Mouse (Mus musculus) testis, adult 2 months (tissue): ENCODE data around the gene Calr3. TPM values are rescaled to one million over a fixed set of nuclear protein-coding genes. Genes with fewer than 3 reads are reported as not detected.

ENCODE experiments used
- H3K27ac ChIP-seq: fragments of 200-500 bp; 2 replicates; pipeline ENCODE4 v1.5.1; 2012; ENCODE audit warnings: low read depth, low read length; ENCODE audit not compliant: control insufficient read depth, insufficient read depth
- H3K27me3 ChIP-seq: fragments of 200-500 bp; 2 replicates; pipeline ENCODE4 v1.6.1; 2012; ENCODE audit warnings: mild to moderate bottlenecking, low read length, moderate library complexity; ENCODE audit not compliant: control insufficient read depth, insufficient read depth
- H3K36me3 ChIP-seq: fragments of 200-500 bp; 2 replicates; pipeline ENCODE4 v1.6.1; 2012; ENCODE audit warnings: mild to moderate bottlenecking, low read length; ENCODE audit not compliant: control insufficient read depth, insufficient read depth
- H3K4me1 ChIP-seq: fragments of 200-500 bp; 2 replicates; pipeline ENCODE4 v1.6.1; 2012; ENCODE audit warnings: low read length; ENCODE audit not compliant: control insufficient read depth, insufficient read depth
- H3K4me3 ChIP-seq: fragments of 200-500 bp; 2 replicates; pipeline ENCODE4 v1.5.1; 2012; ENCODE audit warnings: low read depth, mild to moderate bottlenecking, low read length, moderate library complexity, mixed read lengths; ENCODE audit not compliant: control insufficient read depth
- CTCF ChIP-seq: fragments of 200-500 bp; IDR thresholded peaks from 2 replicates; pipeline ENCODE4 v1.5.1; 2012; ENCODE audit warnings: low read depth, mild to moderate bottlenecking, inconsistent platforms, low read length, moderate library complexity; ENCODE audit not compliant: control insufficient read depth, insufficient read depth, insufficient replicate concordance
- POLR2A ChIP-seq: fragments of 200-500 bp; IDR thresholded peaks from 2 replicates; pipeline ENCODE4 v1.6.1; 2012; ENCODE audit warnings: low read depth, mild to moderate bottlenecking, inconsistent platforms, low read length, moderate library complexity; ENCODE audit not compliant: control insufficient read depth
- polyA plus RNA-seq: library from polyadenylated mRNA; depleted of rRNA; stranded (reverse); fragments of >200 nt; gene quantifications from 2 replicates; pipeline ENCODE4 v1.2.3, GENCODE M21; 2012

Calr3 gene
- polyA plus RNA-seq, 1 experiment = 53.8 TPM

DNA sequence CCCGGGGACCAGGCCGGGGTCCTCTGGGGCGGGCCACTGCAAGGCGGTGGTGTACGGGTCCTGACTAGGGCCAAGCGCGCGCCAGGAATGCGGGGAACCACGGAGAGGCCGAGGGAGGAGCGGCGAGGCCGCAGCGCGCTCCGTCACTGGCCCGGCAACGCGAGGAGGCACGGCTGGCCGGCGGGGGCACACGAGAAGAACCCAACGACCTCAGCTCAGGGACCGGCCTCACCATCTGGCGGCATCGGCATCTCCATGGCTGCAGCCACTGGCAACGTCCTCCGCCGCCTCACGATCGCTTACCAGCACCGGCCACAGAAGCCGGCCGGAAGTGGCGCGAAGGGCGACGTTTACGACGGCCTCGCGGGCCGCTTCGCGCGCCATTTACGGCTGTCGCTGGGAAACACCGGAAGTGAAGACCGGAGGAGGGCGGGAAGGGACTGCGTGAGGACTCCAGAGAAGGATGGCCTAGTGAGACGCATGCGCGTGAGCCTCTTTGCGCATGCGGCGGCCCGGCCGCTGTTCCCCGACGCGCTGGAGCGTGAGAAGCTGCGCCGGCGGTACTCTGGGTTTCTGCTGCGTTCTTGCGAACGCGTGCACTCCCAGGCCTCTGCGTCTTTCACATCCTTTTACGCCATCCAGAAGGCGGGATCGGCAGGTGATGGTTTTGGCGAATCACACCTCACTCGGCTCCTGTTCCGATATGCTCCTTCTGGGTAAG, 31.3 kb upstream of the Calr3 start, which contains the start of gene Cherp:
TSS of gene Cherp (minus strand) at position 401 of the 721 bp plus-strand sequence.
- no peaks in the 10 kb centered on the region for H3K27me3 ChIP-seq
- peaks cover 5% of the 10 kb centered on the region for H3K4me1 ChIP-seq
- peak within 1 kb of the TSS; percentile 90 for H3K4me3 ChIP-seq
- H3K36me3 ChIP-seq = peaks cover 2% of the 10 kb centered on the region; the same call in 1 of the 2 replicates
- TF ChIP-seq CTCF (no peak), POLR2A (peak; percentile 94)
- peak within 1 kb of the TSS; percentile 85 for H3K27ac ChIP-seq

DNA sequence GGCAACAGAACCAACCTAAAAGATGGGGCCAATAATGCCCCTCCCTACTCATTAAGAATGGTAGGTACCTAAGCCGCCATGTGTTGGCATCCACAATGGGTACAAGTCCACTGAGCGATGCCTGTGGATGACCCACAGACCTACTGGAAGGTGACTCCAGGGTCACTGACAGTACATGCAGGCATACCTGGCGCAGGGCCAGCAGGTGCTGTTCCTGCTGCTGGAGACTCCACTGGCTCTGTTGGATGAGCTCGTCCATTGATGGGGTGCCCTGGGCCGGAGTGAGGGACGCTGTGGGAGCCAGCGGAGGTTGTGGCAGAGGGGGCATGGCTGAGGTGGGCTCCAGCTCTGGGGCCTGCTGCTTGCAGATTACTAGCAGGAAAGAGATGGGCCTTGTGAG, 27.0 kb upstream of the Calr3 start:
- TF ChIP-seq CTCF (no peak), POLR2A (no peak)
- Histone ChIP-seq H3K4me3 (no peak overlapping the region), H3K36me3 (peaks cover 9% of the 10 kb centered on the region), H3K27me3 (no peaks in the 10 kb centered on the region), H3K4me1 (peaks cover 4% of the 10 kb centered on the region), H3K27ac (no peak overlapping the region)

DNA sequence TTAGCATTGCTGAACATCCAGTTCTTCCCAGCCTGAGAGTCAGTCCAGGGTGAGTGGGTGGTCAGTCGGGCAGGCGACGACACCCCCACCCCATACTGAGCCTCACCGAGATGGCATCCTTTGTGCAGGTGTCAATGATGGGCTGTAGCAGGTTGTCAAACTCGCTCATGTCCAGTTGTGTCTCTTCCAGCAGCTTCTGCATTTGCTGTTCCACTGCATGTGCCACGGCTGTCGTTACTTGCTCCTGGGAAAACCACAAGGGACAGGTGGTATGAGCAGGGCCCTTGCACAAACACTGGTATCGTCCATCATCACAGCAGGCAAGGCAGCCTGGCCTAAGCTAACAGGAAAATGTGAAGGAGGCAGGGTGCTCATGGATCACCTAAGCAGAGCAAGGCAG, 26.3 kb upstream of the Calr3 start:
- TF ChIP-seq CTCF = no peak
- no peak for TF ChIP-seq POLR2A
- no peaks in the 10 kb centered on the region for H3K27me3 ChIP-seq
- H3K36me3 ChIP-seq = peaks cover 9% of the 10 kb centered on the region
- no peak overlapping the region for H3K4me3 ChIP-seq
- no peak overlapping the region for H3K27ac ChIP-seq
- H3K4me1 ChIP-seq = peaks cover 4% of the 10 kb centered on the region

DNA sequence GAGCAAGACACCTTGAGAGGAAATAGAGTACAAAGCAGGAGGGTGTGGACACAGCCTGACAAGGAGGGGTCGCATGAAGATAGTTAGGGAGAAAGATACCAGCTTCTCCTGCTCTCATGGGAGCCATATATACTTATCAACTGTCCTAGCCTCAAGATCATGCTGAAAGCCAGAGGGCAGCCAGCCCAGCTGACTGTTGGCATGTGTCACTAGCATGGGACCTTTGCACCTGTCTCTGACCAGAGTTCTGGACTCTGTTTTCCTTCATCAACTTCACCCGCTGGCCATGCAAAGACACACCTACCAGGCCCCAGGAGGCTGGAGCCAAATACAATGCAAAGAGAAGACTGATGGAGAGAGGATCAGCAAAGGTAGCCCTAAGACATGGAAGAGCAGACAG, 25.6 kb upstream of the Calr3 start:
- H3K4me1 ChIP-seq = peaks cover 2% of the 10 kb centered on the region
- no peak for TF ChIP-seq CTCF
- no peak for TF ChIP-seq POLR2A
- no peaks in the 10 kb centered on the region for H3K27me3 ChIP-seq
- no peak overlapping the region for H3K4me3 ChIP-seq
- no peak overlapping the region for H3K27ac ChIP-seq
- H3K36me3 ChIP-seq = peaks cover 9% of the 10 kb centered on the region

DNA sequence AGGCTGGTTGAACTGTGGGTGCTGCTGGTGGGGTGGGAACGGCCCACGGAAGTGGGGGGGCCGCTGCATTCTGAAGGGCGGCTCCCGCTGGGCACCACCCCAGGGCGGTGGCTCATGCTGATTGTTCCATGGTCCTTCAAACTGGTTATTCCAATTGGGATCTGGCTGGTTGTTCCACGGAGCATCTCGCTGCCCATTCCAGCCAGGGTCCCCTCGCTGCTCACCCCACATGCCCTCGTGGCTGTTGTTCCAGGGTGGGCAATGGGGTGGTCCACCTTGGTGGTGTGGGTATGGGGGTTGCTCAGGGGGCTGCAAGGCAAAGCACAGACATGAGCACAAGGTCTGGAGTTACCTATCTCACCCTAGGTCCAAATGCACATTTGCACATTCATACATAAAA, 20.5 kb upstream of the Calr3 start:
- no peak overlapping the region for H3K27ac ChIP-seq
- TF ChIP-seq POLR2A (no peak), CTCF (no peak)

DNA sequence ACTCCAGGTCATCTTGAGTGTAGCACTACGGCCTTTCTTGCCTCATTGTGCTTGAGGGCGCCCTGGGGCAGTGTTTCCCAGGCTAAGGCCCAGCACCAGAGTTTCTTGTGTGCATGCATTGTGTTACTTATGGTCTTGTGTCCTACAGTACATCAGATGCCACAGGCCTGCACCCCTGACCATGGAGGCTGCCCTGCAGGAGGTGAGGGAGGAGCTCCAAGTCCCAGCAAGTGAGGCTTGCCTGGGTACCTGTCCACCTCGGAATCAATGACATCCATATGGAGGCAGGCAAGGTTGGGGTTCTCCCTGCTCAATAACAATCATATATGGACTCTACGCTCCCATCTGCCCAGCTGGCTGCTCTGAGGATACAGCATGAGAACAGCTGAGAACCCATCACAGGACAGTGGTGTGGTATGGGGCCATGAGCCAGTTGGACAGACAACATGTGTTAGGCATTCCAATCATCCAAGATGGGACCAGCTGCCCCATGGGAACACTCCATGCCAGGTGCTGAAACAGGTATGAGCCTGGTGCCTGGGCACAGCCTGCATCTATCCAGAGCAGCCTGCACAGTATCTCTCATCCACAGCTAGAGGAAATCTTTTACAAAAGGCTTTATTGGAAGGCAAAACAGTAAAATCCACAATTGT, 16.3 kb upstream of the Calr3 start:
- TF ChIP-seq POLR2A = no peak
- no peaks in the 10 kb centered on the region for H3K27me3 ChIP-seq
- peaks cover 2% of the 10 kb centered on the region for H3K36me3 ChIP-seq
- H3K27ac ChIP-seq = no peak overlapping the region
- no peaks in the 10 kb centered on the region for H3K4me1 ChIP-seq
- no peak overlapping the region for H3K4me3 ChIP-seq

More for the DNA sequence above, 20.5 kb upstream of the Calr3 start:
- Histone ChIP-seq H3K4me3 (no peak overlapping the region), H3K27me3 (no peaks in the 10 kb centered on the region), H3K36me3 (peaks cover 6% of the 10 kb centered on the region), H3K4me1 (no peaks in the 10 kb centered on the region)

DNA sequence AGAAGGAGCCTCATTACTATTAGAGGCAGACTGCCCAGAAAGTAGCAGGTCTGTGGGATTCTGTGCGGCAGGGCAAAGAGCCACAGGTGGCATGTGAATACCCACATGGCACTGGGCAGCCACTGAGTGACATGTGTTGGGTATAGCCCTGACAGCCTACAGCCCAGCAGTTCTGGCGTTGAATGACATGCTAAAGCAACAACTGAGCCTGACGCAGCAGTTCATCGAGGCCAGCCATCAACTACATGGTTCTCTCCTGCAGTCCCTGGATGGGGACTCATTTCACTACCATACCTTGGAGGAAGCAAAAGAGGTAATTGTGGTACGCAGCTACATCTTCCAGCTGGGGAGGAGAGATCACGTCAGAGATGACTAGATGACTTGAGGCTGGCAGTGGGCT, 14.8 kb upstream of the Calr3 start:
- TF ChIP-seq POLR2A = no peak
- no peak for TF ChIP-seq CTCF
- H3K4me3 ChIP-seq = no peak overlapping the region
- H3K27ac ChIP-seq = no peak overlapping the region
- peaks cover 2% of the 10 kb centered on the region; the same call in 1 of the 2 replicates for H3K36me3 ChIP-seq
- no peaks in the 10 kb centered on the region for H3K27me3 ChIP-seq
- no peaks in the 10 kb centered on the region for H3K4me1 ChIP-seq
